Mouse (Mus musculus): ENCODE data around the gene Rgs7.

The Rgs7 gene

DNA sequence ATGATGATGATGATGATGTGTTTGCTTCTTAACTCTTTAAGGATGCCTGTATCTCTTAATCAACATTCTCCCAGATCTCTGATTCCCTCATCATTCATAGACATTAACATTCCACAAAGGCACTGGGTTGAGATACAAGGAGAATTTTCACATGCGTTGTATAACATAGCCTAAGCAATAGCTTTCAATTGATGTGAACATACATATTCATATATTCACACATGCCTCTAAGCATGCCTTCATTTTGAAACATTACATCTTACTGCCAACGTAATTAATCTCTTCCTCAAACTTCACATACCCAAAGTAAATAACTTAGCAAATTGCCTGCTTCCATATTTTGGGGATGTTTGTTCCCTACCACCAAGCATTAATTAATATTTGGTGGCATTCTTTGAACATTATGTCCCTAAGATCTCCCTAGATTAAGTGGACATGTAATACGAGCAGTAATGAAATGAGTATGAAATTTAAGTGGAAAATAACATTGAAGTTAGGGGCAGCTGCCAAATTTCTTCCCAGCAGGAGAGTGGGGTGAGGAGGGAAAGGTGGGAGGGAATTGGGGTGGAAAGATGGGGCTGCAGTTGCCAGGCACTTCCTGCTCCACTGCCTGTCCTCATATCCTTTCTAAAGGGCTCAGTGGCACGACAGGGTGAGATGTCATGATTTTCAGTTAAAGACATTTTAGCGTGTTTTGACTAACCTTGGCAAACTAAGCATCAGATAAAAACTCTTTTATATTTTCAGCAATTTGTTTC lies 317.2 kb downstream of the Rgs7 start:
- DNase-seq = no peak

DNA sequence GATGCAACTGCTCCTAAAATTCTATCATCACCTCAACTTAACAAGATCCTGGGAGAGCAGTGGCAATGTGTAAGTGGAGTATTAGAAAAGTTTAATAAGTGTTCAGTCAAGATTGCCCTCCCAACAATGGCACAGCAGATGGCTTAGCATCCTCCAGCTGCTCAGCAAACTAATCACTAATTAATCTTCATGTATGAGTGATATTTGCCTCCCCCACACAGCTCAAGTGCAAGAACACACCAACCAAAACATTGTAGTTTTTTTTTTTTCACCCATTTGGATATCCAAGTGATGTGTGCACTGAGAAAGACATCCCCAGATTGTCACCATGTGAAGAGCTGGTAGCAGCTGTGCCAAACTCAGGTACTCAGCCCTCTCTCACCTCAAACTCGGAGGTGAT lies 336.8 kb downstream of the Rgs7 start:
- peak; percentile 25 for DNase-seq

DNA sequence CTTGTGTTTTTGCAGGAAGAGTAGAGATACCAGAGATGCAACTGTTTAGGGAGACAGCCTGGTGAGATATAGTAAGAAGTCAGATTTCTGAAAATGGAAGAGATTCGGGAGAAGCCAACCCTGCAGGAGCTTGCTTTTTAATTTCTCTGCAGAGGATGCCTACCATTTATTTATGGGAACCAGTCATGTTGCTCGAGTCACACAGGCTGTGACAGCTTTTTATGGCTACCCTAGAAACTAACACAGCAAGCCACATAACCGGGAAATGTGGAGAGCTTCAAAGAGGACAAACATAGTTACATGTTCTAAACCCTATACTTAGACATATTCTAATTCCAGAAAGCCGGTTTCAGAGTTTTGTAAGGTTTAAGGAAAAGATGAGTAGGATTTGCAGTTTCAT lies 349.2 kb downstream of the Rgs7 start:
- no peak for DNase-seq

DNA sequence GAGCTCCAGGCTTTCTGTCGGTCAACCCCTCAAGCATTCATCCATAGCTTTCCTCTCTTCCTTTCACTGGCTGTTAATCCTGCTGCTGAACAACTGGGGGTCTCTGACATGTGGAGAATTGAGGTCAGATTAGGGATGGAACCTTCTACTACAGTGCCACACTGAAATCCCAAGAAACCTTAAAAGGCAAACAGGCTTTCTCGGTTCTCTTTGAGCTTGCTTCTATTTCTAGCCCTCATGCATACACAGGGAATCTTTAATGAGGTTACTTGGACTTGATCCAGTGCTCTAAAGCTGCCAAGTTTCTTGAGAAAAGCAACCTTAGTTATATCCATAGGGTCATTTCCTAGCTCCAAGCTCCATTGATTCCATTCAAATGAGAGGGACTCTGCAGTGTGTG lies 363.8 kb downstream of the Rgs7 start:
- no peak for DNase-seq

DNA sequence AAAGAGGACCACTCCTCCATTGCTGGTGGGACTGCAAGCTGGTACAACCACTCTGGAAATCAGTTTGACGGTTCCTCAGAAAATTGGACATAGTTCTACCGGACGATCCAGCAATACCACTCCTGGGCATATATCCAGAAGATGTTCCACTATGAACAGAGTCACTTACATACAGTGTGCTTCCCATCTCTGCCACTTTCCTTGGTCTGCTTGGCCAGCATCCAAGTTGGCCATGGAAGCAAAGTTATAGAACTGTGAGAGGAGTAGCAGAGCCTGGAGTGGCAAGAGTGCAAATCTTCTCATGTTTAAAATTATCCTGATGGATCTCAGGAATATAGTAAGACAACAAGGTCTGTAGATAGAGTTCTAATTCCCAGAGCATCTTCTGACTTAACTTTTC lies 367.9 kb downstream of the Rgs7 start:
- DNase-seq = no peak

DNA sequence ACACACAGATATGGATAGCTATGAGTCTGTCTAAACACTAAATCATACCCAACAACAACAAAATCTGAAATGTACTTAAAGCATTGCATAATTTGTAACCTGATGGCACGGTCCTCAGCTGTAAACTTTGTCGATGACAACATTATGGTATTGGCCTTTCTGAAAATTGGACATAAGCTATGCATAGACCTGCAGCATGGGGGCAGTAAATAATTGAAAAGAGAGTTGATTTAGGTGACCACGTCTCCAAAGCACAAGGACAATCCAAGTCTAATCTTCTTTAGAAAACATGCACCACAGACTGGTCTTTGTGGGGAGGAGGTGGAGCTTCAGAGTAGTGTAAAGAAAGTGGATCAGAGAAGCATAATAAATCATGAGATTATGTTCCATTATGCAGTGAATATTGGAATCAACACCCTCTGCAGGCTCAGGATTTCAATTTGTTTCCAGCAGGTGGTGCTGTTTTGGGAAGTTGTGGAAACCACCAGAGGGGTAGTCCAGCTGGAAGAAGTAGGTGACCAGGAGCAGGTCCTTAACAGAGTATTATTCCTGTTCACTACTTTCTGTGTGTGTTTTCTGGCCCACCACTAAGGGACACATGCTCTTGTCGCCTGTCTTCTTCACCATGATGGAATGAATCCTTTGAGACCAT lies 373.3 kb downstream of the Rgs7 start:
- no peak for DNase-seq

DNA sequence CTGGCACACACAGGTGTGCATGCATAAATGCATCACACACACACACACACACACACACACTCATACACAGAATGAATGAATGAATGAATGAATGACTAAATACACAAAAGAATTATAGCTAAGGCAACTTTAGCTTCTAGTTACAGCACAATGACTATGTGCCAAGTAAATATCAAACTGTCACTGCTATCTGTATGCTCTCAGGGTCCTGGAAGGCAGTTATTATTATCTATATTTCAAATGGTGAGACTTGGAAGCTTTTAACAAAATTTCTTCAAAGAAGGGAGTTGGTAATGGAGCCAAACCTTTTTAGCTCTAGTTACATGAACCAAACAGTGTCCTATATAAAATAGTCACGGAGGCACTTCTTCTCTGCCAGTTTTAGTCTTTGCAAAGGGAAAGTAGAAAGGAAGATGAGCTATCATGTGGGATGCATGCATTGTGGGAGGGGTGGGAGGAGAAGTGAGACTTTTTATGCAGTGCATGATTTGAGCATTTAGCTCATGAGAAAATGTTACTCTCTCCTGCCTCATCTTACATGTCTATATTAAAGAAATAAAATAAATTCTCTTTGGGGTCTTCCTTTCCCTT lies 383.9 kb downstream of the Rgs7 start:
- DNase-seq = no peak

DNA sequence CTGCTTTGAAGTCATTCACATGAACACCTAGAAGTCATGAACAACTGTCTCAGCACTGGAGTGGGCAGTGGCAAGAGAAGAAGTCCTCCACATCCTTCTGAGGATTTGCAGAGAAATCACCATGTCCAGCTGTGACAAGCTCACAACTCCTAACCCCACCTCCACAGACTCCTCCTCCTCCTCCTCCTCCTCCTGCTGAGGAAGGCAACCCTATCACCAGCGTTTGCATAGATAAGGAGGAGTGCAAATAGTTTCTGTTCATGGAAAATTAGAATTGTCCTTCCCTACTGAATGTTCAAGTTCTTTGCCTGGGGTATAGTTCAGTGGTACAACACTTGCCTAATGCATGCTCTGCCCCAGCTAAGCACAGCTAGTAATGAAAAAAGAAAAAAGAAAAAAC lies 386.0 kb downstream of the Rgs7 start:
- DNase-seq = no peak

DNA sequence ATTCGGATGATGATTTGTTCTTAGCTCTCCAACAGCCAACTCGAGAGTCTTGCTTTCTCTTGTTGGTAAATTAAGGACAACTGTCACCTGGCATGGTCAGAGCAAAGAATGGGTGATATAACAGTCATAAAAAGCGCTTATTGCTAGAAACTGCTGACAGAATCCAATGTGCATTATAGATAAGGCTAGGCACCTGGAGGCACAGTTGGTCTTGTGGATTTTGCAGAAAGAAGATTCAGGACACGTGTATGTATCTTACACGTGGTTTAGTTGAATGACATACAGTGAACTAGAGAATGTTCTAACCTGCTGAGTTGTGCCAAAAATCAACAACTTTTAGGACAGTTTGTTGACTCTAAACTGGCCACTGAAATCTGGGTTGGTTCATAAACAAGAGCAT lies 386.9 kb downstream of the Rgs7 start:
- DNase-seq = no peak

DNA sequence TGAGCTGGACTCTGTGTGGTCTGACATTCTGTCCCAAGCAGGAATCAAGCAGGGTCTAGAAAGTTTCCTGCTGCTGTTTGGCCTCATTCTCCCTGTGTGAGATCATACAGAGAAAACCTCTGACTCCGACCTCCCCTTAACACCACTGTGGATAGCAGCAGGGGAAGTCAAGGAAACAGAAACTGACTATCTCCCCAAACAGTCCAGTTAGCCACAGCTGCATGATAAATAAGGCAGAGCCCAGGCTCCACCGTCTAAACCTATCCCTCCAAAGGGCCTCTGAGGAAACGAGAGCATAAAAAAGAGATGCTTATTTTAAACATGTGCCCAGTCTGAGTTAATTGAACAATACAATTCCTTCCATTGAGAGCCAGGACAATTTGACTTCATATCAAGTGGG lies 395.3 kb downstream of the Rgs7 start:
- DNase-seq = no peak

DNA sequence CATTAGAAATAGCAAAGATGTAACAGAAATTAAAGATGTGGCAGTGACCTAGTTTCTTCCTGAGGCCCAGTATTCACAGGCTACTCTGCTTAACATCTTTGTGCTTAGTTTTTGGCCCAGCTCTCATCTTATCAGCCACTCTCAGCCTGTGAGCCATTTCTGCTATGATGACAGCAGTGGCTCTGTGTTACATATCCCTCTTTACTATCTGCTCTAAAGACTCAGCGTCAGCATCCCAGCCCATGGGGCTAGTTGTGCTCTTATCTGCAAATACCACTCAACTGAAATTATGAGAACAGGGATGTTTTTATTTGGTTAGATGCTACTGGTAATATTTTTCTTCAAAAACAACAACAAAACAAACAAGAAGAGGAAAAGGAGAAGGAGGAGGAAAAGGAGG lies 410.2 kb downstream of the Rgs7 start:
- DNase-seq = no peak

DNA sequence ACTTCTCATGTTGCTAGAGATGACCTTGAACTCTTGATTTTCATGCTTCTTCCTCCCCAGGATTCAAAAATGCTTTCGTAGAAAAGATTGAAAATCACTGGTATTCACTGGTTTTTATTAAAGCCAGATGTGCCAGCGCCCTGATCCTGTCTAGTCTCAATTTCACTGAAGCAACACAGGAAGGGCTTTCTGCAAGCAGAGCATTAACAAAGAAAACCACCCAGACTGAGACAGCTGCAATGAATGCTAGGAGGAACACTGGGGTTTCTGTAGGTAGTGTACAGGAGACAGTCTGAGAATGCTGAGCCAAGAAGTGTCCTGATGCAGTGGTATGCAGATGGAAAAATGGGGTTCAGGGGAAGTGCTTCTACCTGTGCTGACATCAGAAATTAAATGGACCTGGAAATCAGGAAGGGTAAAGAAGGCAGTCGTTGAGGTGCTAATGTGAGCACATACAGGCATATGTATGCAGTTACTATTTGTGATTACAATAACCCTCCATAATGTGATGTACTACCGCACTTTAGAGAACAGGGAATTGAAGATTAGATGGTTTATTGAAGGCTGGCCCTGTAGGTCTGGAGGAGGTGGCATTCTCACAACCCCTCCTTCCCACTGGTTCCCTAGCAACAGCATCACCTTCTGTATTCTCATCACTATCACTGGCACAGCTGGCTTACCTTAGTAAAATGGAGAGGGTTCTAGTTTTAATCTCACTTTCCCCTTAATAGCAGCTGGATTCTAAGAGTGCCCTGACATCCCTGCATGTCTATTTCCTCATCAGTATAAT lies 412.3 kb downstream of the Rgs7 start:
- DNase-seq = no peak

DNA sequence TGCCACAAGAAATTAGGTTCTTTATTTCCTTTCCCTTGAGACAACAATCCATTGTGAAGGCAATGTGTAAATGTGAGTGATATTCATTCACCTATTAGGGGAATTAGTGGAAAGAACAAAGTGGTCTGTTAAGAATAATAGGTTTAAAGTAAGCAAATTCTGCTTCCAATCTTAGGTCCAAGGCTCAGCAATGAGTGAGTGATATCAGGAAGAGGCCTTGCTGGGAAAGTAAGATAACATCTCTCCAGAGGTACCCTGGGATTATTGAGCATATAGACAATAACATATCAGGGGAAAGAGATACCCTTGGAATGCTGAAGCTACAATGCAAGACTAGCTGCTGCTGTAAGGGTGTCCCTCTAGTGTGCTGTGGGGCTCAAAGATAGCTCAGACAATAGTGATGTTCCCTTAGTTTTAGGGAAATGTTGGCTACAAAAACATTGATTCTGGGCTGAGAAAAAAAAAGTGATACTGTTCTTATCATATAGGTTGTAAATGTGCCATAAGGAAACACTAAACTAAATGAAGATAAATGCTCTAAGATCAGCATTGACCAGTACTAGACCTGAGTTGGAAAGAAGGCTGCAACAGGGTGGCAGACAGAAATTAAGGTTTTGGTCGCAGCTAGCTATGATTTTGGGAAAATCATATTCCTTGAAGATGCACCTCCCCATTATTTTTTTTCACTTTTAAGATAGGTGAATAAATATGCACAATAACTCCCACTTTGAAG lies 418.6 kb downstream of the Rgs7 start:
- DNase-seq = no peak

DNA sequence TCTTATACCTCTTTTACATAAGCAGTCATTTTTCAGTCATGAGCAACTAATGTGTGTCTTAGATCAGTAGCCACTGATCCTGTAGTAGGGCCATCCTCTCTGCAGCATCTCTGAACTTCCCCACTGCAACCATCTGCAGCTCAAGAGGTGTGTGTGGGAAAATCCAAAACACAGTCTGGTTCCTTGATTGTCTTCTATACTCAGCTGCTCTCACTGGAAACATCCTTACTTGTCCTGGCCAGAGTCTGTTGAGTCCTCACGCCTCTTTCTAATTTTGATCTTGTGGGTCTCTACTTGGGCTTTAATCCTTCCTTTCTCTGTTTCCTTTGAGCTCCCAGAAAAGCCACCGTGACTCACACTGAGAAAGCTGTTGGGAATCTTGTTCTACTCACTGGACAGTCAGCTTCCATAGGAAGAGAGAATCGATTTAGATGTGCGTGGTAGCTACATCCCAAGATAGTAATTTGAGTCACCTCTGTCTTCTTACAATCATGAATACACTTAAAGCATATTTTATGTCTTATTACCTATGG lies 422.5 kb downstream of the Rgs7 start:
- DNase-seq = no peak

DNA sequence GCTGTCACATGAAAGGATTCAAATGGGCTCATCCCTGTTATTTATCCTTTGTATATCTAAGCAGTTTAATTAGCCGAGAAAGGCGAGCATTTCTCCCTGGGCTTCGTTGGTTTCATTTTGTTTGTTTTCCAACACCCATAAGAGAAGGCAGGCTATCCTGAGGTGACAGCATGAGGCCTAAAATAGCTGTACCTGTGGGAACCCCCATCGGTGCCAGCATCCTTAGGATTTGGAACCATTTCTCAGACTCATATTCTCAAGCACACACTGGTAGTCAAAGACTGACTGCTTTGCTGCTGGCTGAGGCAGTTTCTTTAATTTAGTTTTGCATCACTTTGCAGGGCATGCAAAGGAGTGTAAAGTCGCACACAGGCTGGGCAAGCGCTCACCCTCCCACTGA lies 443.2 kb downstream of the Rgs7 start:
- no peak for DNase-seq

DNA sequence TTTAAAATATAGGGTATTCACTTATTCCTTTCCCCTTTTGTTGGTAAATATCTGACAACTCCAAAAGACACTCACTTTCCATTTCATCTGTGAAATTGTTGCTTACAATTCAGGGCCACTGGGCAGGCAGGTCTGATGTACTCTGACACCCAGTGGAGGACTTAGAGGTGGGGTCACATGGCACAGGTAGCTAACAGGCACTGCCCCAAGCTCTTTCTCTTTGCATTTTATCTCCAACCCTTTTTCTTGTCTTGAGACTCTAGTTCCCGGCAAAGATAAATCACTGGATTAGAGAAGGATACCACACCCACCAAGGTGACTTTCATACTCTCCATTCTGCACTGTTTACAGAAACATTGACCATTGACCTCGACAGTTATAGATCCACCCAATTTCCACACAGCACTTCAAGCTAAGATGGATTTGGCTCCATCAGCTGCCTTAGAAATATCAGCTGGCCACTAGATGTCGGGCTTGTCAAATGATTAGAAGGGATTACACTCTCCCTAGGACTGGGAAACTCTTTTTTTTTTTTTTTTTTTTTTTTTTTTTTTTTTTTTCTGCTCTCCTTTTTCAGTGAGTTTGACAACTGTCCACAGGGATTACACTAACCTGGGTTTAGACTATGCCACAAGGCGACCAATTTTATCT lies 451.0 kb downstream of the Rgs7 start:
- DNase-seq = peak; percentile 31

DNA sequence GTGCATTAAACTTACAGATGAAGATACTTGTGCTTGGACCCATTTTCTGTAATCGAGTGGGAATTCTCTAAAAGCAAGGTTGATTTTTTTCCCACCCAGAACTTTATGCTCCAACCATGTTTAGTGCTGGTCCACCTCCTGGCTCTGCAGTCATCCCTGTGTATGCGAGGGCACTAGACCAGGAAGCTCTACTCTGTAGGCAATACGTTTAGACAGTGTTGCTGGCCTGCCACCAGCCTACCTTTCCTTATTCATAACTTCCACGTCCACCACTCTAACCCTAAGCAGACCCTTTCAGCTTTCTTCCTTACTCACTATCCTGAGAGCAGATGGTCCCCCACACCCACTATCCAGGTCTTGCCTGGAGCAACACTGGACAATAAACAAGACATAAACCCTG lies 452.3 kb downstream of the Rgs7 start:
- no peak for DNase-seq

DNA sequence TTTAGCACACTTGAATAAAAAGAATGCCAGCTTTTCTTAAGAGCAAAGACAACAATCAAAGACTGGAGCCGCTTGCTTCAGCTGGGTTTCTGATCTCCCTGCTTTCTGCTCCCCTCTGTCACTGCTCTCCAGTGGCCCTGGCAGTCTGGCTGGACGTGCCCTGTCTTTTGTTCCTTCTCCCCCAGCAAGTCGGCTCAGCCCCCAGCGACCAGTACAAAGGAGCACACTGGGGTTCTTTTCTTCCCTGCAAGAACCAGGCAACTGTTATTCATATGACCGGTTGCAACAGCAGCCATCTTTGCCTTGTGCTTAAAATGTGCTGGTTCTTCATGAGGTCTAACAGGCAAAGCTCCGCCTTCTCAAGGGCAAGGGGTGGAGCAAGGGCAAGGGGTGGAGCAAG lies 452.7 kb downstream of the Rgs7 start:
- no peak for DNase-seq

DNA sequence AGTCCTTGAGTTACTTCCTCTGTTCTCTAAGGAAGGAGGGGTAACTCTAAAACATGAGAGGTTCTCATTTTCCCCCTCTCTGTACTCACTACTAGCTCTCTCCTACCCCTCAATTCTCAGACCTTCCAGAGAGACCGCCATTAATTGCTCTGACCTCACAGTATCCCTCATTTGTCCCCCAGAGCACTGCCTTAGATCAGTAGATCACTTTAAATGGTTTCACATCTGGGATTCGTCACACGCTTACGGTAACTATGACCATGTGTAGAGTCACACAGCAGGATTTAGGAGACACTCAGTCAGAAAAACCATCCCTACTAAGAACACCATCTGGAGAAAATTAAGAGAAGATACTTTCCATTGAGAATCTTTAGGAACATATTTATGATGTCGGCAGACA lies 456.8 kb downstream of the Rgs7 start:
- no peak for DNase-seq

DNA sequence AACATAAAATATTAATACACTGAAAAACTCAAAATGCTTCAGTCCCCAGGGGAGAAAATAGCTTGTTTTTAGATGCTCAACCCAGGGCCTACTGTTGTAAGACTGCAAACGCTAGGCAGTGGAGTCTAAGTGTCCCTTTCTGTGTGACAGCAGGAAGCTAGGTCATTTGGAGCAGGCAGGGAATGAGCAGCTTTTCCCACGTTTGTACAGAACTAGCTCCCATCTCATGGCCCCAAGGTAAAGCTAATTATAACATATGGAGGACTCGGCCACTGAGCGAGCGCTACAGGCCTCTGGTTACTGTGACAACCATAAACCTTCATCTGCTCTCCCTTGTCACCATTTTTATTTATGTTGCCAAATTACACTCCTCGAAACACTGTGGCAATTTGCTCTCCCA lies 460.3 kb downstream of the Rgs7 start:
- no peak for DNase-seq

DNA sequence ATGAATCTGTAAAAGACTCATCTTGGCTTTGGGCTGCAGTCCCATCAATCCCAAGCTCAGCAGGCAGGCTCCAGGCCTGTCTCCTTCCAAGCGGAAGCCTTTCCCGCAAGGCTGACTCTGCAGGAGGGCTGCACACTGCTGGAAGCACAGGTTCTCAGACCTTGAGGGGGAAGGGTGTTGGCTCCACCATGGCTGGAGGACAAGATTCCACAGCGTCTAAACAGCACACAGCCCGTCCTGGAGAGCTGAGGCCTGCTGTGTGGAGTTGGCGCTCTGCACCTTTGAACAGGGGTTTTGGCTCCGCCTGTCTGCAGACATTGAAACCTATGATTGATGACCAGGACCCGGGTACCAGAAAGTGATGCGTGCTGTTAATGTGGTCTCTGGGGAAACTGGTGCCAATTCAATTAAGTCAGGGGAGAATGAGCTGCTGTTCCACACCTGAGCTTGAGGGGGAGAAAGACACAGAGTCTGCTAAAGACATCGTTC lies 463.5 kb downstream of the Rgs7 start:
- no peak for DNase-seq

DNA sequence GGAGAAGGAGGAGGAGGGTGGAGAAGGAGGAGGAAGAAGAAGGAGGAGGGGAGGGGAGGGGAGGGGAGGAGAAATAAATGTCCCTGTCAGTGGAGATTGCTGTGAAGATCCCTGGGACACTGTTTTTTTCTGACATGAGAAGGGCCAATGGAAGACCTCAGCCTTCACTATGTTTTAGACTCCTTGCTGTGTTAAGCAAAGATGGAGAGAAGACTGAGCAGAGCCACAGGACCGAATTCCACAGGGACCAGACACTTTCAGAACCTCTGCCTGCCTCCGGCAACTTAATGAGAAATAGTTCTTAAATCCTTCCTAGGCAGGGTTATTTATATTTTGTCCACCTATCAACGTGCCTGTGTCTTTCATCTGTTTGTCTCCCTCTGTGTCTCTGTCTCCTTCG lies 464.0 kb downstream of the Rgs7 start:
- no peak for DNase-seq

Measured in layer of hippocampus, adult 9-11 months (tissue).